8 mouse cellular contexts compared by ENCODE assay signal in the genomic region with DNA sequence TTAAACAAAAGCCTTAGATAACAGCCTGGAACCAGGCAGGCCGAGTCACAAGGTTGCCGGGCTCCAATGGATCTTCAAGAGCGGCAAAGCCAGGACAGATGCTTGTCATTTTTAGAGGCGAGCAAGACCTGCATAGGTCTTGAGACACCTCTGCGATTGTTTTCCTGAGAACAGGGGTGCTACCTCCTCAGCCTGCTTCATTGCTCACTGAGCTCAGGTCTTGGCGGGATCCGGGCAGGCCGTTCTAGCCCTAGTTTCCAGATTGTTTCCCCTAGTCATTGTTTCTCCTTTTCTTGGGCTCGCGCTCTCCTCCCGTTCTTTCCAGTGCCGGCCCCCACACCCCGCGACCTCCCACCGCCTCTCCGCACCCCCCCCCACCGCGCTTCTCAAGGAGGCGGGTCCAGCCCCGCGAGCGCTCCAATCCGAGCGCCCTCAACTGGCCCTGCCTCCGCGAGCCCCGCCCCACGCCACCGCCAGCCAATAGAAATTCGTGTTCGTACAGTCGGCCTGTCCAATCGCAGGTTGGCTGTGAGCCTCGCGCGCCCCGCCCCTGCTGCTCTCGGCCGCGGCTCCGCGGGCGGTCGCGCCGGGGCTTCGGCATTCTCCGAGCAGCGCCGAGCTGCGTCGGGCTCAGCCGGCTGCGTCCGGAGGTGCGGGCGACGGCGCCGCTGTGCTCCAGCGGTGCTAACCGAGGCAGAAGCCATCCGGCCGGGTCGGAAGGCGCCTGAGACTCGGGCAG. TPM values are rescaled to one million over a fixed set of nuclear protein-coding genes. Genes with fewer than 3 reads are reported as not detected.
DNase-seq lines count a peak whose midpoint lies in the region; ATAC-seq and TF ChIP-seq lines count a peak whose summit lies in the region.

Gene Fam102a, plus strand, starts transcription at position 600 of the 739 bp plus-strand sequence.

- H3K4me1 ChIP-seq in bone marrow, adult 2 months (ENCODE audit: control insufficient read depth, insufficient read depth, low read length) = peaks cover 5% of the 10 kb centered on the region
- H3K4me1 ChIP-seq in embryonic facial prominence, embryonic 15.5 days = peaks cover 55% of the 10 kb centered on the region
- H3K4me1 ChIP-seq in kidney, embryonic 15.5 days = peaks cover 62% of the 10 kb centered on the region

- TF ChIP-seq CTCF in bone marrow, adult 2 months (IDR thresholded peaks at IDR 0.05; ENCODE audit: control insufficient read depth, insufficient read depth, low read length) = no peak

- TF ChIP-seq POLR2A in bone marrow, adult 2 months (IDR thresholded peaks at IDR 0.05; ENCODE audit: borderline replicate concordance, control insufficient read depth, low read depth, low read length) = peak; percentile 64; the same call in 1 of the 2 replicates

- peak within 1 kb of the TSS; percentile 74 for H3K4me2 ChIP-seq in embryonic facial prominence, embryonic 15.5 days (replicated peaks)
- H3K4me2 ChIP-seq in kidney, embryonic 15.5 days = peak within 1 kb of the TSS; percentile 87

- H3K4me3 ChIP-seq in bone marrow, adult 2 months (replicated peaks; ENCODE audit: control insufficient read depth, low read depth, low read length) = peak within 1 kb of the TSS; percentile 76
- peak within 1 kb of the TSS; percentile 62 for H3K4me3 ChIP-seq in embryonic facial prominence, embryonic 15.5 days (replicated peaks)
- H3K4me3 ChIP-seq in kidney, embryonic 15.5 days (replicated peaks) = peak within 1 kb of the TSS; percentile 97

- WGBS in bone marrow, adult 2 months = under 1% methylated on average over 67 of the region's 67 CpGs
- whole genome bisulfite sequencing in embryonic facial prominence, embryonic 15.5 days = under 1% methylated on average over 67 of the region's 67 CpGs
- WGBS in kidney, embryonic 15.5 days = under 1% methylated on average over 67 of the region's 67 CpGs

- DNase-seq in 416B (ENCODE audit: low read depth) (peak; percentile 97), liver (peak; percentile 98)
- DNase-seq in heart, adult 9 months (ENCODE audit: low spot score in 2 of 2) = peak; percentile 96 to 98
- peak; percentile 98 to 99 for DNase-seq in spleen, postnatal 4 days (ENCODE audit: low spot score in 2 of 2)

- H3K36me3 ChIP-seq in embryonic facial prominence, embryonic 15.5 days = no peaks in the 10 kb centered on the region
- no peaks in the 10 kb centered on the region for H3K36me3 ChIP-seq in kidney, embryonic 15.5 days

- peak; percentile 97 for ATAC-seq in embryonic facial prominence, embryonic 15.5 days (ENCODE audit: insufficient number of reproducible peaks, low FRiP score, low TSS enrichment, low read depth)
- ATAC-seq in kidney, embryonic 15.5 days (replicated peaks; ENCODE audit: low FRiP score) = peak; percentile 95
- peak; percentile 88 for ATAC-seq in monocyte, adult 5-6 weeks (replicated peaks; ENCODE audit: insufficient number of reproducible peaks, low FRiP score, low TSS enrichment, poor library complexity, severe bottlenecking)

- peak within 1 kb of the TSS; percentile 62 for H3K9ac ChIP-seq in embryonic facial prominence, embryonic 15.5 days
- H3K9ac ChIP-seq in kidney, embryonic 15.5 days = peak within 1 kb of the TSS; percentile 95

- peak within 1 kb of the TSS; percentile 96 for H3K27ac ChIP-seq in bone marrow, adult 2 months (ENCODE audit: control insufficient read depth, insufficient read depth, low read depth, low read length, poor library complexity)
- H3K27ac ChIP-seq in embryonic facial prominence, embryonic 15.5 days (replicated peaks) = peak within 1 kb of the TSS; percentile 95
- peak within 1 kb of the TSS; percentile 97 for H3K27ac ChIP-seq in kidney, embryonic 15.5 days

- no peaks in the 10 kb centered on the region for H3K27me3 ChIP-seq in embryonic facial prominence, embryonic 15.5 days
- H3K27me3 ChIP-seq in kidney, embryonic 15.5 days = no peaks in the 10 kb centered on the region

- H3K9me3 ChIP-seq in embryonic facial prominence, embryonic 15.5 days (replicated peaks) = no peaks in the 10 kb centered on the region
- H3K9me3 ChIP-seq in kidney, embryonic 15.5 days (replicated peaks) = no peaks in the 10 kb centered on the region

RNA-seq across cellular contexts. Expression of gene Fam102a, which starts in this region (rescaled TPM):
- polyA plus RNA-seq in bone marrow, adult 2 months (2011; ENCODE audit: insufficient read depth, insufficient read length, low replicate concordance, missing spikeins) = 5.4 and 9.7 TPM in 2 replicates
- 19.5 and 21.0 TPM in 2 replicates for polyA plus RNA-seq in embryonic facial prominence, embryonic 15.5 days (2015; fragmentation: Nextera tagmentation; extraction: Ambion mirVana)
- 14.5 and 15.0 TPM in 2 replicates for polyA plus RNA-seq in kidney, embryonic 15.5 days (2015; fragmentation: Nextera tagmentation; extraction: Ambion mirVana)
- total RNA-seq in monocyte, adult 5-6 weeks (2017) = 16.5 to 33.7 TPM (median 17.8 TPM) in 3 replicates

Comparison
In these comparisons a context has a peak if more than half of its experiments do, and no peak if none do; other contexts are left out.
1. Peak in every context shown above with its lines: DNase-seq, ATAC-seq, H3K4me3 ChIP-seq and H3K27ac ChIP-seq.